Mouse (Mus musculus): Measurements from ENCODE around the gene Fam118b. TPM values are rescaled to one million over a fixed set of nuclear protein-coding genes. Genes with fewer than 3 reads are reported as not detected.
A peak's percentile ranks its signal among the peaks of the same experiment; 100 is the strongest.

The Fam118b gene
- total RNA-seq, 2 experiments from 2014 or later: 18.1 to 19.8 TPM

- DNase-seq: no peak
- intact Hi-C loops (cut with DNase I; ENCODE audit: low total_unique reads): no loop called here
These were observed 64.1 kb downstream of the Fam118b start for GRCm38 (mm10) chr9:35203536-35203935.

GRCm38 (mm10) chr9:35200529-35201060, 67.0 kb downstream of the Fam118b start:
- DNase-seq: no peak
- intact Hi-C loops (cut with DNase I; ENCODE audit: low total_unique reads): no loop called here

GRCm38 (mm10) chr9:35199772-35200471, 67.7 kb downstream of the Fam118b start, which contains the start of the genes Srpr and Tirap:
Gene Srpr, plus strand, starts transcription at chr9:35200175.
Gene Tirap, minus strand, starts transcription at chr9:35200291.
- intact Hi-C loops (cut with DNase I; ENCODE audit: low total_unique reads): no loop called here
- peak; percentile 95 for DNase-seq

- no peak for DNase-seq
- intact Hi-C loops (cut with DNase I; ENCODE audit: low total_unique reads): no loop called here
These were observed 68.4 kb downstream of the Fam118b start for GRCm38 (mm10) chr9:35198945-35199771.

- intact Hi-C loops (cut with DNase I; ENCODE audit: low total_unique reads): no loop called here
- no peak for DNase-seq
These were observed 69.3 kb downstream of the Fam118b start for GRCm38 (mm10) chr9:35198351-35198750.

- DNase-seq: no peak
- intact Hi-C loops (cut with DNase I; ENCODE audit: low total_unique reads): no loop called here
These were observed 70.0 kb downstream of the Fam118b start for GRCm38 (mm10) chr9:35197625-35198024.

GRCm38 (mm10) chr9:35194048-35194447, 73.6 kb downstream of the Fam118b start:
- no peak for DNase-seq
- intact Hi-C loops (cut with DNase I; ENCODE audit: low total_unique reads): no loop called here

- intact Hi-C loops (cut with DNase I; ENCODE audit: low total_unique reads): no loop called here
- DNase-seq: no peak
These were observed 74.5 kb downstream of the Fam118b start for GRCm38 (mm10) chr9:35192983-35193542.

GRCm38 (mm10) chr9:35188700-35189099, 78.9 kb downstream of the Fam118b start:
- intact Hi-C loops (cut with DNase I; ENCODE audit: low total_unique reads): loop anchor here (10.0 kb wide), 1 partner anchor 76 kb away; the partner anchor contains the start of genes Fam118b and Rpusd4
- no peak for DNase-seq

GRCm38 (mm10) chr9:35187351-35187903, 80.2 kb downstream of the Fam118b start:
- intact Hi-C loops (cut with DNase I; ENCODE audit: low total_unique reads): loop anchor here (10.0 kb wide), 1 partner anchor 77 kb away; the partner anchor contains the start of genes Fam118b and Rpusd4
- no peak for DNase-seq

- DNase-seq: no peak
- intact Hi-C loops (cut with DNase I; ENCODE audit: low total_unique reads): loop anchor here (10.0 kb wide), 1 partner anchor 78 kb away; the partner anchor contains the start of genes Fam118b and Rpusd4
These were observed 81.2 kb downstream of the Fam118b start for GRCm38 (mm10) chr9:35186430-35186829.

- intact Hi-C loops (cut with DNase I; ENCODE audit: low total_unique reads): loop anchor here (10.0 kb wide), 1 partner anchor 81 kb away; the partner anchor contains the start of genes Fam118b and Rpusd4
- DNase-seq: no peak
These were observed 84.2 kb downstream of the Fam118b start for GRCm38 (mm10) chr9:35183359-35183758.

- intact Hi-C loops (cut with DNase I; ENCODE audit: low total_unique reads): loop anchor here (10.0 kb wide), 1 partner anchor 82 kb away; the partner anchor contains the start of genes Fam118b and Rpusd4
These were observed 84.8 kb downstream of the Fam118b start for GRCm38 (mm10) chr9:35182832-35183231.

GRCm38 (mm10) chr9:35176124-35176659, 91.4 kb downstream of the Fam118b start:
- intact Hi-C loops (cut with DNase I; ENCODE audit: low total_unique reads): no loop called here
- no peak for DNase-seq

More at GRCm38 (mm10) chr9:35182832-35183231, 84.8 kb downstream of the Fam118b start:
- no peak for DNase-seq

- intact Hi-C loops (cut with DNase I; ENCODE audit: low total_unique reads): no loop called here
These were observed 92.1 kb downstream of the Fam118b start, which contains the start of gene Dcps for GRCm38 (mm10) chr9:35175251-35176123. Gene Dcps, minus strand, starts transcription at chr9:35176061.

GRCm38 (mm10) chr9:35173331-35173730, 94.3 kb downstream of the Fam118b start:
- intact Hi-C loops (cut with DNase I; ENCODE audit: low total_unique reads): no loop called here
- no peak for DNase-seq

More at GRCm38 (mm10) chr9:35175251-35176123, 92.1 kb downstream of the Fam118b start, which contains the start of gene Dcps:
- DNase-seq: peak; percentile 93

GRCm38 (mm10) chr9:35170071-35170470, 97.5 kb downstream of the Fam118b start:
- no peak for DNase-seq
- intact Hi-C loops (cut with DNase I; ENCODE audit: low total_unique reads): no loop called here

All from gastrocnemius, postnatal 14 days (tissue).